ENCODE assay signal across 8 mouse cellular contexts in genomic region chr6:118454452-118454851, GRCm38 (mm10). TPM values are rescaled to one million over a fixed set of nuclear protein-coding genes. Genes with fewer than 3 reads are reported as not detected.
A peak's percentile ranks its signal among the peaks of the same experiment; 100 is the strongest.
DNase-seq lines count a peak whose midpoint lies in the region; ATAC-seq lines count a peak whose summit lies in the region.

No protein-coding gene starts in this region.

- DNase-seq in adrenal gland, postnatal 10 days = peak; percentile 20
- DNase-seq in adrenal gland, postnatal 25 days = no peak
- DNase-seq in lung, postnatal 14 days = no peak
- peak; percentile 43 for DNase-seq in testis, postnatal 10 days (ENCODE audit: low spot score)

- peak overlapping the region; percentile 85 for H3K4me3 ChIP-seq in lung, embryonic 16.5 days (ENCODE audit: low read length)
- H3K4me3 ChIP-seq in heart, embryonic 13.5 days = peak overlapping the region; percentile 84
- H3K4me3 ChIP-seq in liver, embryonic 15.5 days (replicated peaks) = peak overlapping the region; percentile 63

- H3K4me1 ChIP-seq in lung, embryonic 16.5 days (replicated peaks; ENCODE audit: control insufficient read depth, insufficient read depth, low read length) = peaks cover 8% of the 10 kb centered on the region
- H3K4me1 ChIP-seq in heart, embryonic 13.5 days = peaks cover 13% of the 10 kb centered on the region
- peaks cover 8% of the 10 kb centered on the region for H3K4me1 ChIP-seq in liver, embryonic 15.5 days (replicated peaks)

- no peaks in the 10 kb centered on the region for H3K27me3 ChIP-seq in lung, embryonic 16.5 days (ENCODE audit: control insufficient read depth, insufficient read depth, low read depth, low read length)
- no peaks in the 10 kb centered on the region for H3K27me3 ChIP-seq in heart, embryonic 13.5 days (replicated peaks)
- no peaks in the 10 kb centered on the region for H3K27me3 ChIP-seq in liver, embryonic 15.5 days

- H3K27ac ChIP-seq in lung, embryonic 16.5 days (ENCODE audit: low read length) = peak overlapping the region; percentile 8; the same call in 1 of the 2 replicates
- H3K27ac ChIP-seq in heart, embryonic 13.5 days (replicated peaks) = peak overlapping the region; percentile 93; the same call in 1 of the 2 replicates
- no peak overlapping the region for H3K27ac ChIP-seq in liver, embryonic 15.5 days (replicated peaks)

- no peak for ATAC-seq in lung, embryonic 16.5 days (ENCODE audit: low read depth)
- no peak for ATAC-seq in heart, embryonic 13.5 days (ENCODE audit: extremely low read depth, insufficient number of reproducible peaks, low FRiP score, low TSS enrichment)
- ATAC-seq in liver, embryonic 15.5 days (ENCODE audit: insufficient read depth) = no peak
- ATAC-seq in activated CD4-positive, CD25-positive, alpha-beta regulatory T cell, adult 4 months = no peak

- WGBS in lung, embryonic 16.5 days = 21% methylated on average over 8 of the region's 8 CpGs
- 45% methylated on average over 8 of the region's 8 CpGs for WGBS in heart, embryonic 13.5 days
- 48% methylated on average over 8 of the region's 8 CpGs for WGBS in liver, embryonic 15.5 days (ENCODE audit: insufficient replicate concordance)

- no peaks in the 10 kb centered on the region for H3K9me3 ChIP-seq in lung, embryonic 16.5 days (ENCODE audit: control insufficient read depth, low read length)
- no peaks in the 10 kb centered on the region for H3K9me3 ChIP-seq in heart, embryonic 13.5 days
- H3K9me3 ChIP-seq in liver, embryonic 15.5 days (replicated peaks) = no peaks in the 10 kb centered on the region

- H3K4me2 ChIP-seq in lung, embryonic 16.5 days (ENCODE audit: low read depth, low read length) = peak overlapping the region; percentile 81
- peak overlapping the region; percentile 82 for H3K4me2 ChIP-seq in heart, embryonic 13.5 days
- H3K4me2 ChIP-seq in liver, embryonic 15.5 days = peak overlapping the region; percentile 86

- H3K9ac ChIP-seq in lung, embryonic 16.5 days (ENCODE audit: low read length) = peak overlapping the region; percentile 96
- peak overlapping the region; percentile 91 for H3K9ac ChIP-seq in heart, embryonic 13.5 days
- peak overlapping the region; percentile 48 for H3K9ac ChIP-seq in liver, embryonic 15.5 days

- no peaks in the 10 kb centered on the region for H3K36me3 ChIP-seq in lung, embryonic 16.5 days (ENCODE audit: control insufficient read depth, insufficient read depth, low read length)
- peaks cover 12% of the 10 kb centered on the region for H3K36me3 ChIP-seq in heart, embryonic 13.5 days
- H3K36me3 ChIP-seq in liver, embryonic 15.5 days (replicated peaks) = no peaks in the 10 kb centered on the region

RNA-seq across cellular contexts. Expression of gene Zfp248, which starts 0.9 kb away (rescaled TPM):
- 1 to 10 TPM; 3.2 to 4.2 TPM for total RNA-seq in adrenal gland, postnatal 10 days (2021)
- 3.7 and 5.2 TPM in 2 replicates for total RNA-seq in adrenal gland, postnatal 25 days (2021)
- 6.8 and 7.6 TPM in 2 replicates for polyA plus RNA-seq in lung, embryonic 16.5 days (2015; fragmentation: Nextera tagmentation; extraction: Ambion mirVana)
- 4.8 and 5.0 TPM in 2 replicates for polyA plus RNA-seq in heart, embryonic 13.5 days (2015; fragmentation: Nextera tagmentation; extraction: Ambion mirVana)
- 0.75 and 0.85 TPM in 2 replicates for polyA plus RNA-seq in liver, embryonic 15.5 days (2015; fragmentation: Nextera tagmentation; extraction: Ambion mirVana)
- 1 to 10 TPM; 4.8 to 5.6 TPM for polyA plus RNA-seq in activated CD4-positive, CD25-positive, alpha-beta regulatory T cell, adult 4 months (2017; shearing (Covaris generic))

RNA-seq across cellular contexts. Expression of gene Zfp9, which starts 24.7 kb away (rescaled TPM):
- 1 to 10 TPM; 6.1 to 7.9 TPM for total RNA-seq in adrenal gland, postnatal 10 days (2021)
- 4.1 and 4.7 TPM in 2 replicates for total RNA-seq in adrenal gland, postnatal 25 days (2021)
- 9.0 and 9.6 TPM in 2 replicates for polyA plus RNA-seq in lung, embryonic 16.5 days (2015; fragmentation: Nextera tagmentation; extraction: Ambion mirVana)
- polyA plus RNA-seq in heart, embryonic 13.5 days (2015; fragmentation: Nextera tagmentation; extraction: Ambion mirVana) = 6.5 and 6.9 TPM in 2 replicates
- 1.1 TPM in 2 replicates for polyA plus RNA-seq in liver, embryonic 15.5 days (2015; fragmentation: Nextera tagmentation; extraction: Ambion mirVana)
- polyA plus RNA-seq in activated CD4-positive, CD25-positive, alpha-beta regulatory T cell, adult 4 months (2017; shearing (Covaris generic)) = not detected

RNA-seq across cellular contexts. Expression of gene Bms1, which starts 35.2 kb away (rescaled TPM):
- 10 to 100 TPM; 29.4 to 31.9 TPM for total RNA-seq in adrenal gland, postnatal 10 days (2021)
- 30.3 and 30.9 TPM in 2 replicates for total RNA-seq in adrenal gland, postnatal 25 days (2021)
- polyA plus RNA-seq in lung, embryonic 16.5 days (2015; fragmentation: Nextera tagmentation; extraction: Ambion mirVana) = 31.6 and 35.2 TPM in 2 replicates
- polyA plus RNA-seq in heart, embryonic 13.5 days (2015; fragmentation: Nextera tagmentation; extraction: Ambion mirVana) = 20.2 and 21.4 TPM in 2 replicates
- 14.7 and 16.6 TPM in 2 replicates for polyA plus RNA-seq in liver, embryonic 15.5 days (2015; fragmentation: Nextera tagmentation; extraction: Ambion mirVana)
- polyA plus RNA-seq in activated CD4-positive, CD25-positive, alpha-beta regulatory T cell, adult 4 months (2017; shearing (Covaris generic)) = 10 to 100 TPM; 22.5 to 23.8 TPM

Comparison
In these comparisons a context has a peak if more than half of its experiments do, and no peak if none do; other contexts are left out.
1. DNase-seq: peak in adrenal gland, postnatal 10 days (single experiment) and testis, postnatal 10 days (single experiment); none in adrenal gland, postnatal 25 days (single experiment) and lung, postnatal 14 days (single experiment).
2. Peak in every context shown above with its lines, with median percentiles within 50 percentile points of each other: H3K4me2 ChIP-seq, H3K4me3 ChIP-seq and H3K9ac ChIP-seq.